Mouse (Mus musculus) heart, postnatal 14 days (tissue): ENCODE data around the gene Hrg. TPM values are rescaled to one million over a fixed set of nuclear protein-coding genes. Genes with fewer than 3 reads are reported as not detected.
"Not testable (repeated sequence)": the region's sequence is repeated elsewhere in the genome, so short reads cannot be mapped to it uniquely, and the experiment has no call there.

ENCODE experiments used
- DNase-seq, 2 experiments: peaks; one replicate each; pipeline ENCODE4 v3.0.0; 2021 to 2022
- intact Hi-C: fragments of 180-260 bp; cut with DNase I; formaldehyde crosslinking; loops from one replicate; pipeline ENCODE4 v1.15.1; 2025
- total RNA-seq, 2 experiments: library from RNA; stranded (reverse); gene quantifications; 2 replicates each; pipeline ENCODE4 v1.2.3; 2021

The Hrg gene
- total RNA-seq, 2 experiments from 2014 or later, result not detected

DNA sequence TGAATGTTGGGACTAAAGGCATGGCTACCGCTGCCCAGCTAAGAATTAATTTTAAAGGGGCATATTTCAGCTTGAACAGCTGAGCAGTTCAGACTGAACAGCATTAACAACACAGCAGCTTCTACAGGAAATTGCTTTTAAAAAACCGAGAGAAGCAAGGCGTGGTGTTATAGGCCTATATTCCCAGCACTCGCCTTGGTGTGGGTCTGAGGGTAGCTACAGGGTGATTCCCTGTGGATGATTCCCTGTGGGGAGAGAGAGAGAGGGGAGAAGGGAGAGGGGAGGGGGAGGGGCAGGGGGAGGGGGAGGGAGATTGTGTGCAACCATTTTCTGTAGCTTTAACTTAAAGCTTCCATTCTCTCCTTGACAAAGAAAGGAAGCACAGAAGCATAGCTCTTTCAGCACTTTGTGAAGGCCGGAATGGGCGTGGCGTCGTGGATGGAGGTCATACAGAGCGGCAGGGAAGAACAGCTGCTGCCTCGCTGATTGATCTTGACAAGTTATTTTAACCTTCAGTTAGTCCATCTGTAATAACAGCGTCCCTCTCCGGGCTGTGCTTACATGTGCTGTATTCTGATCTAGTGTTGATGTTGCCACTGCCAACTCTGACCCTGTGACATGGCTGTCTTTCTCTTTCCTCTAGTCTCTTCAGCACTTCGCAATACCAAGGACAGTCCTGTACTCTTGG is 4.7 kb downstream of the Hrg start:
- no peak for DNase-seq
- intact Hi-C loops, result no loop called here

DNA sequence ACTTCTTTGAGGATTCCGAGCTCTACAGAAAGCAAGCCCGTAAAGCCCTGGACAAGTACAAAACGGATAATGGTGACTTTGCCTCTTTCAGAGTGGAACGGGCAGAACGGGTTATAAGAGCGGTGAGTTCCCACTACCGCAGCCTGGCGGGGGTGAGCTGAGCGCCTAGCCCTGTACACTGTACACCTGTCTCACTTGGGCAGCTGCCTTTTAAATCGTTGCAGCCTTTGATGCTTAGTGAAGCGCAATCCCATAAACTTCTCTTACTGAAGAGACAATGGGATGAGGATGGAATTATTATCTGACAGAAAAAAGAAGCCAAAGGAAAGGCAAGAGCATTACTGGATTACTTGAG is 5.2 kb downstream of the Hrg start:
- intact Hi-C loops, result no loop called here
- DNase-seq, result no peak

DNA sequence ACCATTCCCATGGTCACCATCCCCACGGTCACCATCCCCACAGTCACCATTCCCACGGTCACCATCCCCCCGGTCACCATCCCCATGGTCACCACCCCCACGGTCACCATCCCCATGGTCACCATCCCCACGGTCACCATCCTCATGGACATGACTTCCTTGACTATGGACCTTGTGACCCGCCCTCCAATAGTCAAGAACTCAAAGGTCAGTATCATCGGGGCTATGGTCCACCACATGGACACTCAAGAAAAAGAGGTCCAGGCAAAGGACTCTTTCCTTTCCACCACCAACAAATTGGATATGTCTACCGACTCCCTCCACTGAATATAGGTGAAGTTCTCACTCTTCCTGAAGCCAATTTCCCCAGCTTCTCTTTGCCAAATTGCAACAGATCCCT is 10.2 kb downstream of the Hrg start:
- no peak for DNase-seq
- intact Hi-C loops, result no loop called here

DNA sequence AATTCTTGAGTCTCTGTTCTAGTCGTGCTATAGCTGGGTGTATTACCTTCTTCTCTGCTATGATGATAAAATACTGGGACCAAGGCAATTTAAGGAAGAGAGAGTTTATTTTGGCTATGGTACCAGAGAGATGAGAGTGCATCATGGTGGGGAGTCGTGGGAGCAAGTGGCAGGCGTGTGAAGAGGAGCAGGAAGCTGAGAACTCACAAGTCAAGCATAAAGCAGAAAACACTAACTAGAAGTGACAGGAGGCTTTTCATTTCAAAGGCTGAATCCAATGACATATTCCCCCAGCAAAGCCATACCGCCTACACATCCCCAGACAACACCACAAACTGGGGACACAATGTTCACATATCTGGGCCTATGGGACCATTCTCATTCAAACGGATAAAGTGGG is 11.4 kb downstream of the Hrg start:
- intact Hi-C loops, result no loop called here
- no peak for DNase-seq

DNA sequence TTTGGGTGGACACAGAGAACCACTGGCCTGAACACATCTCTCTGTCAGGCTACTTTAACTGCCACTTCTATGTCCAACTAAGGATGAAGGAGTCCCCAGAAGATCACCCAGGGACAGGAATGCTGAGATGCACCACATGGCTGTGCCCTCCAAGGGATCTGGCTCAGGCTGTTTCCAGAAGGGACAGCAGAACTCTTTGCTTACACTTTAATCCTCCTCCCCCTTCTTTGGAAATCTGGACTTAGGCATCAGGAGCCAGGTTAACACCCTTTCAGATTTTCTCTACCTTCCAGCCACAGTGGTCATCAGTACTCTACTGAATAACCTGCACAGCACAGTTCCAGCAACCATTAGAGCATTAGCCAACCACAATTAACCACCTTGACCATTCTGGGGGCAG is 12.4 kb downstream of the Hrg start:
- no peak for DNase-seq
- intact Hi-C loops, result no loop called here

DNA sequence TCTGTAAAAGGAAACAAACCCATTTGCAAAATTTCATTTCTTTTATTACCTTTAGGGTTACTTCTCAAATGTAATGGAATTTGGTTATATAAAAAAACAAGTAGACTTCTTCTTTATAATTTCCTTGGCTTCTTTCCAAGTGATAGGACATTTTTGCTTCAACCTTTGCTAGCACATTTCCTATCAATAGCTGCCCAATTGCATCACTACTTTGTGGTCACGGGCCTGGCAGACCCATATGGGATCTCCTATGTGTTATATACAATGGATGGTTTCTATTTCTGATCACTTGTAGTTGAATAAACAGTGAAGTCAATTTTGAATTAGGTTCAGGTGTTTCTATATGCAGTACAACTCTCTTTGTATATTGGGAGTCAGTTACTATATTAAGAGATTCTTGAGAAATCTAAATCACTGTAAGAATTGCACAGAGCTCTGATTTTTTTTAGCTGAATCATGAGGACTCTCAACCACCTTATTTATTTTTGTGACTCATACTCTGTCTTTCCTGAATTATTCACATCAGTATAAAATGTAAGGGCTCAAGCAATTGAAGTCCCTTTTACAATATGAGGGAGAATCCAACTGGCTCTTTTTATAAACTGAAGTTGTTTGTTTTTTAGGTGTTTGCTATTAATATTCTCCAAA is 16.6 kb downstream of the Hrg start:
- intact Hi-C loops, result no loop called here
- no peak for DNase-seq

DNA sequence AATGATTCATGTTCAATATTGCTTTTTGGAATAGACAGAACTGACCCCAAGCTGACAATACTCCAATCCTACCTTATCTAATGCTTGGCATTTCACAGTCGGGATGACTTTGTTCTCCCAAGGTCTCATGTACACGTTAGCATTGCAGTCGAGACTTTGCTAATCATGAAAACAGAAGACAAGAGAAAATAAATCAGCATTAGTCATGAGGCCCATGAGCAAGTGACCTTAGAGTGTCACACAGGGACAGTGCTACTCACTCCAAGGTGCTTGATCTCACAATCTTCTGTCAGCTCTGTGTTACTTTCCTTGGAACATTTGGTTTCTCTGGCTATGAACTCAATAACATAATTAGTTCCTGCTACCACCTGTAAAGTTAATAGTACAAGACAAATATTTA is 46.1 kb downstream of the Hrg start:
- DNase-seq, intact Hi-C loops: not testable (repeated sequence)

Other genes with a start within 250 kb of the Hrg start
- gene Crygs, start 139.5 kb upstream of the Hrg start, total RNA-seq, result not detected
- 1 to 10 TPM; 9.1 to 9.9 TPM for gene Tbccd1, start 93.4 kb upstream of the Hrg start, total RNA-seq
- gene Dnajb11, start 93.2 kb upstream of the Hrg start, total RNA-seq, result 10 to 100 TPM; 47.6 to 54.3 TPM
- gene Ahsg, start 59.8 kb upstream of the Hrg start, total RNA-seq, result 10 to 100 TPM in 1 of 2 experiments, 1 to 10 TPM in 1; 8.8 to 16.6 TPM
- not detected for gene Fetub, start 32.7 kb upstream of the Hrg start, total RNA-seq
- gene Kng2, start 78.4 kb downstream of the Hrg start, total RNA-seq, result under 1 TPM in 1 of 2 experiments, not detected in 1; 0.76 TPM
- not detected for gene Kng1, start 106.8 kb downstream of the Hrg start, total RNA-seq
- 100 to 1,000 TPM; 264 to 305 TPM for gene Eif4a2, start 156.4 kb downstream of the Hrg start, total RNA-seq
- gene Rfc4, start 176.7 kb downstream of the Hrg start, total RNA-seq, result 1 to 10 TPM; 4.4 to 9.3 TPM
- gene Adipoq, start 195.5 kb downstream of the Hrg start, total RNA-seq, result 10 to 100 TPM in 1 of 2 experiments, 1 to 10 TPM in 1; 5.1 to 18.8 TPM